Mouse (Mus musculus) heart, embryonic 10.5 days (tissue): Measurements from ENCODE around the gene Gm16434. TPM values are rescaled to one million over a fixed set of nuclear protein-coding genes. Genes with fewer than 3 reads are reported as not detected.
"Not testable (repeated sequence)": the region's sequence is repeated elsewhere in the genome, so short reads cannot be mapped to it uniquely, and the experiment has no call there.

ENCODE experiments used
- DNase-seq: peaks from one replicate; pipeline ENCODE4 v3.0.0-alpha.2; 2017; ENCODE audit warnings: low spot score
- H3K27ac ChIP-seq: fragments of 300-500 bp; sonication (generic); 2 replicates; pipeline ENCODE4 v1.5.1; 2016; ENCODE audit warnings: mild to moderate bottlenecking
- H3K27me3 ChIP-seq: fragments of 300-500 bp; sonication (generic); 2 replicates; pipeline ENCODE4 v1.6.1; 2016; ENCODE audit warnings: mild to moderate bottlenecking; ENCODE audit not compliant: poor library complexity, insufficient read depth, severe bottlenecking
- H3K36me3 ChIP-seq: fragments of 300-500 bp; sonication (generic); 2 replicates; pipeline ENCODE4 v1.6.1; 2016; ENCODE audit warnings: mild to moderate bottlenecking, moderate library complexity
- H3K4me1 ChIP-seq: fragments of 300-500 bp; sonication (generic); 2 replicates; pipeline ENCODE4 v1.6.1; 2016; ENCODE audit warnings: mild to moderate bottlenecking
- H3K4me3 ChIP-seq: fragments of 300-500 bp; sonication (generic); 2 replicates; pipeline ENCODE4 v1.5.1; 2016; ENCODE audit warnings: mild to moderate bottlenecking, moderate library complexity
- H3K9me3 ChIP-seq: fragments of 300-500 bp; sonication (generic); 2 replicates; pipeline ENCODE4 v1.6.1; 2016; ENCODE audit warnings: mild to moderate bottlenecking, moderate library complexity
- WGBS: fragments of 180-500 bp; shearing (Covaris S2); methylation state at CpG from one replicate; pipeline ENCODE4 v1.1.7; 2016; 5-methylcytosine and 5-hydroxymethylcytosine counted together
- polyA plus RNA-seq: library from polyadenylated mRNA; unstranded; fragments of >200 nt; fragmentation: Nextera tagmentation; extraction: Ambion mirVana; gene quantifications from 2 replicates; pipeline ENCODE4 v1.2.1, GENCODE M21; 2016

Gm16434 gene
- not detected in 2 replicates for polyA plus RNA-seq

- not testable (repeated sequence) for DNase-seq, H3K27ac ChIP-seq, H3K27me3 ChIP-seq, H3K9me3 ChIP-seq, H3K4me1 ChIP-seq, H3K36me3 ChIP-seq, H3K4me3 ChIP-seq
- WGBS = no CpG with 5 or more reads among the region's 2 CpGs
These were observed at the start of gene Gm16434 for GRCm38 (mm10) chr14:7194440-7194839. TSS of gene Gm16434 (minus strand) at chr14:7194540.

GRCm38 (mm10) chr14:7243498-7243897 lies 49.2 kb upstream of the Gm16434 start:
- H3K27me3 ChIP-seq = not testable (repeated sequence)
- WGBS = 4% methylated on average over 8 of the region's 10 CpGs

GRCm38 (mm10) chr14:7200070-7200469 lies 5.7 kb upstream of the Gm16434 start:
- H3K27ac ChIP-seq, H3K4me1 ChIP-seq, H3K27me3 ChIP-seq, H3K36me3 ChIP-seq, H3K9me3 ChIP-seq, H3K4me3 ChIP-seq, DNase-seq: not testable (repeated sequence)
- WGBS = 89% methylated on average over 2 of the region's 3 CpGs

More at GRCm38 (mm10) chr14:7243498-7243897, 49.2 kb upstream of the Gm16434 start:
- not testable (repeated sequence) for H3K4me1 ChIP-seq, H3K27ac ChIP-seq, H3K4me3 ChIP-seq, H3K36me3 ChIP-seq, H3K9me3 ChIP-seq
- peak; percentile 41 for DNase-seq

GRCm38 (mm10) chr14:7174483-7174971 lies 19.8 kb downstream of the Gm16434 start, which contains the start of gene Gm3512:
TSS of gene Gm3512 (minus strand) at chr14:7174533.
- H3K4me3 ChIP-seq, H3K4me1 ChIP-seq, DNase-seq, H3K27me3 ChIP-seq, H3K9me3 ChIP-seq, H3K36me3 ChIP-seq, H3K27ac ChIP-seq: not testable (repeated sequence)
- no CpG with 5 or more reads among the region's 37 CpGs for WGBS

Other genes with a start within 250 kb of the Gm16434 start
- not detected in 2 replicates for gene Gm6356, start 220.7 kb downstream of the Gm16434 start, polyA plus RNA-seq
- 0.30 and 0.45 TPM in 2 replicates for gene Gm10406, start 167.1 kb downstream of the Gm16434 start, polyA plus RNA-seq
- gene Gm3685, start 149.6 kb downstream of the Gm16434 start, polyA plus RNA-seq = not detected in 2 replicates
- gene Gm3696, start 93.9 kb downstream of the Gm16434 start, polyA plus RNA-seq = 0.72 and 1.3 TPM in 2 replicates
- not detected in 2 replicates for gene Gm6676, start 69.1 kb downstream of the Gm16434 start, polyA plus RNA-seq
- 4.3 and 4.4 TPM in 2 replicates for gene Gm3512, start 20.0 kb downstream of the Gm16434 start, polyA plus RNA-seq
- gene Gm3727, start 70.2 kb upstream of the Gm16434 start, polyA plus RNA-seq = not detected in 2 replicates
- gene Gm3739, start 120.5 kb upstream of the Gm16434 start, polyA plus RNA-seq = 2.1 and 2.6 TPM in 2 replicates
- gene Gm5797, start 137.9 kb upstream of the Gm16434 start, polyA plus RNA-seq = not detected in 2 replicates
- gene Gm8374, start 170.6 kb upstream of the Gm16434 start, polyA plus RNA-seq = not detected in 2 replicates